Mouse (Mus musculus) lung, adult 2 months (tissue): Measurements from ENCODE around the gene Nprl3.

Experiments used
- CTCF ChIP-seq: fragments of 200-500 bp; IDR thresholded peaks from 2 replicates; pipeline ENCODE4 v1.5.1; 2011; ENCODE audit warnings: mild to moderate bottlenecking, low read length, control low read depth; ENCODE audit not compliant: insufficient read depth
- POLR2A ChIP-seq: fragments of 200-500 bp; IDR thresholded peaks from 2 replicates; pipeline ENCODE4 v1.6.1; 2011; ENCODE audit warnings: low read depth, mild to moderate bottlenecking, control low read depth, low read length, borderline replicate concordance; ENCODE audit errors: extremely low read depth

DNA sequence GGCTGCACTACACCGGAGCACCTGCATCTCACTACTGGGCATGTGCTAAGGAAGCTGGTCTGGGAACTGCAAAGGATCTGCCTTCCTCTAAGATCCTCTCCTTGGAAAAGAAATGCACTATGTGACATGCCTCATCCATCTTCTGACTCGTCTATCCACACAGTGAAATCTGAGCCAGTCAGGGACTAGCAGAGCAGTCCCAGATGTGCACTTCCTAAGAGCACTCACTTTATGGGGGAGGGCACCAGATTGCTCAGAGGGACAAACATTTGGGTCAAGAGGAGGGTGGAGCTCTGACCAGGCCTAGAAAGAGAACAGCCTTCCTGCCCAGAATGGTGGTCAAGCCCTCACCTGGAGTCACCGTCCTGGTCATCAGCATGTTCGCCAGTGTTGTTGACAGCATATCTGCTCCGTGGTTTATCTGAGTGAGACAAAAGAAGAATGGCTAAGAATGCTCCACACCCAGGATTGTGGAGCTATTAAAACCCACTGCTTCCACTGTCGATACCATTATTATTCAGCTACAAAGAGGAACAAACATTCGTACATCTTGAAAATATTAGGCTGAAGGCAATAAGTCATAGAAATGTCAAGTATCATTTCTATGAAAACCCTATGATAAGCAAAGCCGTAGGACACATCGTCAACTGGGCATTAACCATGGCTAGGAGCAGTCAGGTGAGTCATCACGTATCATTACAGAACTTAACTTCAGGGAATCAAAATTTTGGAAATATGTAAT lies 4.7 kb downstream of the Nprl3 start:
- TF ChIP-seq POLR2A (no peak), CTCF (no peak)
